10 mouse cellular contexts compared by ENCODE assay signal in genomic region chr3:98267249-98267651, GRCm38 (mm10). TPM values are rescaled to one million over a fixed set of nuclear protein-coding genes. Genes with fewer than 3 reads are reported as not detected.
A peak's percentile ranks its signal among the peaks of the same experiment; 100 is the strongest.
DNase-seq lines count a peak whose midpoint lies in the region; ATAC-seq and TF ChIP-seq lines count a peak whose summit lies in the region.
"Had no signal": no experiment of that assay in that cellular context is flagged by ENCODE, and none has a peak within 500 bp of the region (broad histone marks: within the 10 kb centered on the region; RNA-seq: fewer than 3 reads in every experiment).

No protein-coding gene starts in this region.

- no peak overlapping the region for H3K4me3 ChIP-seq in heart, embryonic 16.5 days (ENCODE audit: low read length)
- no peak overlapping the region for H3K4me3 ChIP-seq in kidney, postnatal 0 days (replicated peaks; ENCODE audit: low read depth, low read length)
- H3K4me3 ChIP-seq: limb, embryonic 12.5 days had no signal

- peaks cover 14% of the 10 kb centered on the region for H3K4me1 ChIP-seq in heart, embryonic 16.5 days (ENCODE audit: control insufficient read depth, insufficient read depth, low read length)
- peaks cover 5% of the 10 kb centered on the region; the same call in 1 of the 2 replicates for H3K4me1 ChIP-seq in kidney, postnatal 0 days (replicated peaks; ENCODE audit: insufficient read depth, low read length)

- peak; percentile 80 for ATAC-seq in heart, embryonic 16.5 days (replicated peaks; ENCODE audit: extremely low read depth, insufficient read depth, low FRiP score)
- peak; percentile 79 for ATAC-seq in kidney, postnatal 0 days (replicated peaks; ENCODE audit: low FRiP score, low read depth)
- no peak for ATAC-seq in erythroid progenitor cell, adult 5-6 weeks (replicated peaks; ENCODE audit: low FRiP score, poor library complexity, severe bottlenecking)

- 13% methylated on average over 6 of the region's 6 CpGs for WGBS in heart, embryonic 16.5 days
- 12% methylated on average over 6 of the region's 6 CpGs for WGBS in kidney, postnatal 0 days

- H3K4me2 ChIP-seq in heart, embryonic 16.5 days (ENCODE audit: low read depth, low read length) = no peak overlapping the region
- H3K4me2 ChIP-seq in kidney, postnatal 0 days (ENCODE audit: low read length) = no peak overlapping the region
- H3K4me2 ChIP-seq: limb, embryonic 12.5 days had no signal

- no peaks in the 10 kb centered on the region for H3K36me3 ChIP-seq in heart, embryonic 16.5 days (ENCODE audit: control insufficient read depth, insufficient read depth)
- H3K36me3 ChIP-seq in kidney, postnatal 0 days (ENCODE audit: insufficient read depth, low read length) = no peaks in the 10 kb centered on the region
- H3K36me3 ChIP-seq: limb, embryonic 12.5 days had no signal

- H3K9me3 ChIP-seq in heart, embryonic 16.5 days (replicated peaks; ENCODE audit: control insufficient read depth, low read length) = no peaks in the 10 kb centered on the region
- no peaks in the 10 kb centered on the region for H3K9me3 ChIP-seq in kidney, postnatal 0 days (replicated peaks; ENCODE audit: low read length)

- no peaks in the 10 kb centered on the region for H3K27me3 ChIP-seq in heart, embryonic 16.5 days (ENCODE audit: control insufficient read depth, insufficient read depth, low read length)
- no peaks in the 10 kb centered on the region for H3K27me3 ChIP-seq in kidney, postnatal 0 days (ENCODE audit: insufficient read depth, low read length)
- H3K27me3 ChIP-seq: limb, embryonic 12.5 days had no signal

- peak overlapping the region; percentile 15; the same call in 1 of the 2 replicates for H3K27ac ChIP-seq in heart, embryonic 16.5 days (ENCODE audit: low read length)
- H3K27ac ChIP-seq in kidney, postnatal 0 days = peak overlapping the region; percentile 73; the same call in 1 of the 2 replicates
- H3K27ac ChIP-seq: limb, embryonic 12.5 days had no signal

- no peak for TF ChIP-seq CTCF in kidney, postnatal 0 days (IDR thresholded peaks at IDR 0.05; ENCODE audit: low read depth)

- no peak overlapping the region for H3K9ac ChIP-seq in heart, embryonic 16.5 days (ENCODE audit: low read length)
- H3K9ac ChIP-seq in kidney, postnatal 0 days (ENCODE audit: low read depth, low read length) = no peak overlapping the region
- H3K9ac ChIP-seq: limb, embryonic 12.5 days had no signal

- DNase-seq in MN1 (ENCODE audit: low spot score) = peak; percentile 71
- DNase-seq in adrenal gland, postnatal 10 days = peak; percentile 66
- peak; percentile 79 for DNase-seq in kidney, postnatal 0 days (ENCODE audit: low spot score)
- peak; percentile 50 to 80 for DNase-seq in lung, postnatal 4 days
- no peak for DNase-seq in urinary bladder, postnatal 25 days (ENCODE audit: low spot score)
- DNase-seq in spleen, postnatal 36 days (ENCODE audit: low spot score in 2 of 2) = no peak

RNA-seq across cellular contexts. Expression of gene Hmgcs2, which starts 13.0 kb away (rescaled TPM):
- total RNA-seq in adrenal gland, postnatal 10 days (2021) = 100 to 1,000 TPM; 157 to 462 TPM
- polyA plus RNA-seq in heart, embryonic 16.5 days (2015; fragmentation: Nextera tagmentation; extraction: Ambion mirVana) = 9.2 and 9.7 TPM in 2 replicates
- polyA plus RNA-seq in kidney, postnatal 0 days (2015; fragmentation: Nextera tagmentation; extraction: Ambion mirVana) = 39.9 and 43.2 TPM in 2 replicates
- not detected in 2 replicates for total RNA-seq in erythroid progenitor cell, adult 5-6 weeks (2015; ENCODE audit: low replicate concordance)
- 1.6 TPM in 1 of 2 replicates, not detected in the other for total RNA-seq in erythroid progenitor cell, adult 5-6 weeks (2017; ENCODE audit: low replicate concordance)

RNA-seq across cellular contexts. Expression of gene Reg4, which starts 45.3 kb away (rescaled TPM):
- total RNA-seq in adrenal gland, postnatal 10 days (2021) = not detected
- not detected in 2 replicates for polyA plus RNA-seq in heart, embryonic 16.5 days (2015; fragmentation: Nextera tagmentation; extraction: Ambion mirVana)
- polyA plus RNA-seq in kidney, postnatal 0 days (2015; fragmentation: Nextera tagmentation; extraction: Ambion mirVana) = 0.31 and 0.49 TPM in 2 replicates
- total RNA-seq in erythroid progenitor cell, adult 5-6 weeks (2015; ENCODE audit: low replicate concordance) = not detected in 2 replicates
- not detected in 2 replicates for total RNA-seq in erythroid progenitor cell, adult 5-6 weeks (2017; ENCODE audit: low replicate concordance)
- total RNA-seq: adrenal gland, adult 18-20 months had no signal
- polyA plus RNA-seq: limb, embryonic 12.5 days had no signal

Comparison
In these comparisons a context has a peak if more than half of its experiments do, and no peak if none do; other contexts are left out.
1. DNase-seq: peak in MN1 (single experiment), adrenal gland, postnatal 10 days (single experiment), kidney, postnatal 0 days (single experiment) and lung, postnatal 4 days (2 of 2); none in urinary bladder, postnatal 25 days (single experiment) and spleen, postnatal 36 days (0 of 2).
2. RNA of gene Hmgcs2, which starts 13.0 kb away (total RNA-seq): 157 to 462 TPM in adrenal gland, postnatal 10 days; 1.6 TPM in erythroid progenitor cell, adult 5-6 weeks; every median in the first group is over 10 times any median in the second.